Mouse (Mus musculus): Measurements from ENCODE around the gene Flt1. TPM values are rescaled to one million over a fixed set of nuclear protein-coding genes. Genes with fewer than 3 reads are reported as not detected.
"Not testable (repeated sequence)": the region's sequence is repeated elsewhere in the genome, so short reads cannot be mapped to it uniquely, and the experiment has no call there.

The Flt1 gene
- total and polyA plus RNA-seq, 3 experiments, result 20.5 to 88.3 (median 82.1) TPM

GRCm38 (mm10) chr5:147565444-147565843 lies 160.4 kb downstream of the Flt1 start:
- DNase-seq, result no peak
- no peaks in the 10 kb centered on the region for H3K79me2 ChIP-seq (replicated peaks; ENCODE audit: control insufficient read depth, insufficient read depth, low read length)
- WGBS, result 88% methylated on average over 7 of the region's 7 CpGs
- H3K4me3 ChIP-seq, result no peak overlapping the region
- no peaks in the 10 kb centered on the region for H3K36me3 ChIP-seq (ENCODE audit: control insufficient read depth, insufficient read depth, low read length)
- no peak for TF ChIP-seq POLR2A (IDR thresholded peaks at IDR 0.05; ENCODE audit: insufficient read depth, low read depth, low read length)
- no peak for TF ChIP-seq EP300 (IDR thresholded peaks at IDR 0.05; ENCODE audit: insufficient read depth, low read depth, low read length)
- TF ChIP-seq CTCF (IDR thresholded peaks at IDR 0.05), result no peak
- no peaks in the 10 kb centered on the region for H3K27me3 ChIP-seq (ENCODE audit: control insufficient read depth, insufficient read depth, low read length)
- H3K27ac ChIP-seq, result no peak overlapping the region
- intact Hi-C loops (cut with DNase I), result no loop called here
- H3K9ac ChIP-seq (ENCODE audit: low read depth, low read length), result no peak overlapping the region
- H3K4me1 ChIP-seq (ENCODE audit: control insufficient read depth, insufficient read depth, low read length), result no peaks in the 10 kb centered on the region

DNA sequence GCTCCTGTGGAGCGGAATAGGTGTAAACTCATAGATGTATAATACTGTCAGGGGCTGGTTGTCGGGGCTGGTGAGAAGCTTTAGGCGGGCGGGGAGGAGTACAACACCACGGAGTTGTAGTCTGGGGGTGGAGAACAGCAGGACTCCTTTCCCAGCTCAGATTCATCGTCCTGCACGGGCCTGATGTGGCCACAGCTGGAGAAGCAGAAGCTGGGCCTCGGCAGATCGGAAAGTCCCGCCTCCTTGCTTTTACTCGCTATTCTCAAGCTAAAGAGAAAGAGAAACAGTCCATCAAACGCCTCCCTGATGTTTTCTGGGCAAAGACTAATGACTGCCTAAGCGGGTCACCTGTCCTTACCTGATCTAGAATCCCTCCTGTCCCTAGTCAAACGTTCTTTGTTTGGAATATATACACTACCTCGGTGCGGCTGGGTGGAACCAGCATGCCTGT lies 161.6 kb downstream of the Flt1 start:
- H3K4me3 ChIP-seq, result no peak overlapping the region
- no peak for DNase-seq
- 63% methylated on average over 16 of the region's 16 CpGs for WGBS

DNA sequence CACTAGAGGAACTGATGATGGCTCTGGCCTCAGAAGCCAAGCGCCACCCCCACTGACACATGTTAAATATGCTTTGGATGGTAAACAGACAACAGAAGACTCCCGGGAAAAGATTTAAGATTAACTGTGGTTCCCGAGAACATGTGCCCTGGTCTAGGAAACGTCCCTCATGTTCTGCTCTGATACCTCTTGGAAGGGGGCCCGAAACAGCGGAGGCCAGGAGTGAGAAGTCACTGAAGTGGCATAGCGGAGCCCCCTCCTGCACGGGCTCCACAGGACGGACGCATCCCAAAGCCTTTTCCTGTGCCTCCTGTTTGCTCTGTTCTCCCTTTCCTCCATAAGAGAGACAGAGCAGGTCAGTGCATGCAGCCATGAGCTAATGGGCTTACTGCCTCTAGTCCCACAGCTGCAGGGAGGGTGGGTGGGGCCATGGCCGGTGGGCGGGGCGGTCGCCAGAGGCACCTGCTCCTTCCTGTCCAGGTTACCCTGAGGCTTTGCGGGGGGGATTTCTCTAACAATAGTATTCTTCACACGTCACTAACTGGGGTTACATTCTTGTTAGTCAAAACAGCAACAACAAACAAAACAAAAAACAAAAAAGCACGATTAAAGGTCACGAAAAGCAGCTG lies 162.2 kb downstream of the Flt1 start:
- 70% methylated on average over 18 of the region's 18 CpGs for WGBS

More for the DNA sequence above, 161.6 kb downstream of the Flt1 start:
- intact Hi-C loops (cut with DNase I), result no loop called here
- no peaks in the 10 kb centered on the region for H3K4me1 ChIP-seq (ENCODE audit: control insufficient read depth, insufficient read depth, low read length)
- H3K79me2 ChIP-seq (replicated peaks; ENCODE audit: control insufficient read depth, insufficient read depth, low read length), result no peaks in the 10 kb centered on the region
- TF ChIP-seq POLR2A (IDR thresholded peaks at IDR 0.05; ENCODE audit: insufficient read depth, low read depth, low read length) (no peak), CTCF (IDR thresholded peaks at IDR 0.05) (no peak), EP300 (IDR thresholded peaks at IDR 0.05; ENCODE audit: insufficient read depth, low read depth, low read length) (no peak)
- no peaks in the 10 kb centered on the region for H3K27me3 ChIP-seq (ENCODE audit: control insufficient read depth, insufficient read depth, low read length)
- no peak overlapping the region for H3K27ac ChIP-seq
- no peak overlapping the region for H3K9ac ChIP-seq (ENCODE audit: low read depth, low read length)
- no peaks in the 10 kb centered on the region for H3K36me3 ChIP-seq (ENCODE audit: control insufficient read depth, insufficient read depth, low read length)

GRCm38 (mm10) chr5:147557641-147558040 lies 168.2 kb downstream of the Flt1 start:
- H3K27me3 ChIP-seq (ENCODE audit: control insufficient read depth, insufficient read depth, low read length); DNase-seq; H3K36me3 ChIP-seq (ENCODE audit: control insufficient read depth, insufficient read depth, low read length); H3K27ac ChIP-seq; H3K9ac ChIP-seq (ENCODE audit: low read depth, low read length); H3K79me2 ChIP-seq (replicated peaks; ENCODE audit: control insufficient read depth, insufficient read depth, low read length); H3K4me1 ChIP-seq (ENCODE audit: control insufficient read depth, insufficient read depth, low read length); intact Hi-C loops (cut with DNase I); H3K4me3 ChIP-seq: not testable (repeated sequence)
- 58% methylated on average over 6 of the region's 6 CpGs for whole genome bisulfite sequencing

More for the DNA sequence above, 162.2 kb downstream of the Flt1 start:
- intact Hi-C loops (cut with DNase I), result no loop called here
- H3K9ac ChIP-seq (ENCODE audit: low read depth, low read length), result no peak overlapping the region
- no peaks in the 10 kb centered on the region for H3K27me3 ChIP-seq (ENCODE audit: control insufficient read depth, insufficient read depth, low read length)
- no peak for TF ChIP-seq POLR2A (IDR thresholded peaks at IDR 0.05; ENCODE audit: insufficient read depth, low read depth, low read length)
- no peak for TF ChIP-seq EP300 (IDR thresholded peaks at IDR 0.05; ENCODE audit: insufficient read depth, low read depth, low read length)
- no peak for TF ChIP-seq CTCF (IDR thresholded peaks at IDR 0.05)
- H3K4me1 ChIP-seq (ENCODE audit: control insufficient read depth, insufficient read depth, low read length), result no peaks in the 10 kb centered on the region
- no peak overlapping the region for H3K27ac ChIP-seq
- no peak overlapping the region for H3K4me3 ChIP-seq
- no peaks in the 10 kb centered on the region for H3K79me2 ChIP-seq (replicated peaks; ENCODE audit: control insufficient read depth, insufficient read depth, low read length)
- DNase-seq, result no peak
- no peaks in the 10 kb centered on the region for H3K36me3 ChIP-seq (ENCODE audit: control insufficient read depth, insufficient read depth, low read length)

DNA sequence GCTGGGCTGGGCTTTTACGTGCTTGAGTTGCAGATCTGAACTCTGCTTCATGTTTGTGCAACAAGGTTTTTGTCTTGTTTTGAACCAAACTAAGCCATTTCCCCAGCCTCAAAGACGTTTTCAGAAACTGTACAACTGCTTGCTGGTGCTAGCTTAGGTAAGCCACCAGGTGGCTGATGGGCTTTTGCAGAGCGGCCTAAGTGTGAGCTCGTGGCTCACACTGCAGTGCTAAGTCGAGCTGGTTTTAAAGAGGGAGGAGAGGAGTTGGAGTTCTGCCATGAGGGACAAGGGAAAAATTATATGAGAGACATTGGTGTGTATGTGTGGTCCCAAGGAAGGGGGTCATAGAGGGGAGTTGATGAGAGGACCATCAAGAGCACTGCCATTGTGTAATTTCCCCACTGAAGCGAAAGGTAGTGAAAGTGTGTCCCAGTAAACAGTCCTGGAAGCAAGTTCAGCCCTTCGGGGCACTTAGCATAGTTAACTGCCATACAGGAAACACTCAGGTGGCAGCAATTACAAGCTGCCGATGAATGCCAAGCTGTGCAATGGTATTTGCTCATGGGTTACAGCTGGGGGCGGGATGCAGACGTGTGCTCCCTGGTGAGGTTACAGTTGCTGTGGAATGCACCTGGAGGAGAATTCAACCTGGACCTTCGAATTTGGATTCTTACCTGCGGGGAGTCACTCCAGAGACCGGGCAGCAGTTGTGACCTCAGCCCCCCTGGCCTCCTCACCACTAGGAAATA lies 173.8 kb downstream of the Flt1 start:
- DNase-seq, result no peak
- no peaks in the 10 kb centered on the region for H3K4me1 ChIP-seq (ENCODE audit: control insufficient read depth, insufficient read depth, low read length)
- no peak overlapping the region for H3K27ac ChIP-seq
- H3K36me3 ChIP-seq (ENCODE audit: control insufficient read depth, insufficient read depth, low read length), result no peaks in the 10 kb centered on the region
- intact Hi-C loops (cut with DNase I), result no loop called here
- 88% methylated on average over 13 of the region's 13 CpGs for WGBS
- no peak overlapping the region for H3K4me3 ChIP-seq
- H3K9ac ChIP-seq (ENCODE audit: low read depth, low read length), result no peak overlapping the region
- H3K79me2 ChIP-seq (replicated peaks; ENCODE audit: control insufficient read depth, insufficient read depth, low read length), result no peaks in the 10 kb centered on the region
- H3K27me3 ChIP-seq (ENCODE audit: control insufficient read depth, insufficient read depth, low read length), result no peaks in the 10 kb centered on the region
- TF ChIP-seq EP300 (IDR thresholded peaks at IDR 0.05; ENCODE audit: insufficient read depth, low read depth, low read length), result no peak
- no peak for TF ChIP-seq CTCF (IDR thresholded peaks at IDR 0.05)
- TF ChIP-seq POLR2A (IDR thresholded peaks at IDR 0.05; ENCODE audit: insufficient read depth, low read depth, low read length), result no peak

DNA sequence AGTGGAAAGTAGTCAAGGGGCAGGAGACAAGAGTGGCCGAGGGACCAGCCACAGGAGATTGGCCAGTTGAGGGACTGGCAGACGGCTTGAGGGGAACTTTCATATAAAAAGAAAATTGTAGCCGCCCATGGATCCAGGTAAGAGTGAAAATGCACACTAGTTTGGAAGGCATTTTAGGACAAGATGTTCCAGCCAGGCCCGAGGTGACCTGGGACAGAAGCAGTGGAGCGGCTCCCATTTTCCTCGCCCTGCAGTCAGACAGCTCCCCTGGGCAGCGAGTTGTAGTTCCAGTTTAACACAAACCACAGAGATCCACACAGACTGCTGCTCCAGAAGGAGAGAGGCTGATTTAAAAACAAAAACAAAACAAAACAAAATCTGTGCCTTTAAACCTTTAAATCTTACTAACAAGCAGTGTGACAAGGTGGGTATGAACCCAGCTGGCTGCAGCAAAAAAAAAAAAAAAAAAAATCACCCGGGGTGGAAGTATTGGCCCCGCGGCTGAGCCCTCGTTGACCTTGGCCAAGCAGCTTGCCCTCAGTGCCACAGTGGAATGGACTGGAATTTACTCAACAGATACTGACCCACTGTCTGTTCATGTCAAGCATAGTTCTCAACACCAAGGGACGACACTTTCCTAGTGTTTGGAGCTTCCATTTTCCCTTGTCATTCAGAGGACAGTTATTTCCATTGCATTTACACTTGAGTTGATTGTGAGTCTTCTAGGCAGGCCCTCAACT lies 176.6 kb downstream of the Flt1 start:
- Histone ChIP-seq H3K79me2 (replicated peaks; ENCODE audit: control insufficient read depth, insufficient read depth, low read length) (no peaks in the 10 kb centered on the region), H3K27me3 (ENCODE audit: control insufficient read depth, insufficient read depth, low read length) (no peaks in the 10 kb centered on the region), H3K4me3 (no peak overlapping the region), H3K27ac (no peak overlapping the region), H3K9ac (ENCODE audit: low read depth, low read length) (no peak overlapping the region), H3K4me1 (ENCODE audit: control insufficient read depth, insufficient read depth, low read length) (no peaks in the 10 kb centered on the region), H3K36me3 (ENCODE audit: control insufficient read depth, insufficient read depth, low read length) (no peaks in the 10 kb centered on the region)
- intact Hi-C loops (cut with DNase I), result no loop called here
- DNase-seq, result no peak
- WGBS, result 69% methylated on average over 12 of the region's 12 CpGs
- TF ChIP-seq POLR2A (IDR thresholded peaks at IDR 0.05; ENCODE audit: insufficient read depth, low read depth, low read length), result no peak
- TF ChIP-seq CTCF (IDR thresholded peaks at IDR 0.05), result no peak
- no peak for TF ChIP-seq EP300 (IDR thresholded peaks at IDR 0.05; ENCODE audit: insufficient read depth, low read depth, low read length)

Data from heart, adult 2 months (tissue).